Mouse (Mus musculus) myocyte (in vitro differentiated cells): Measurements from ENCODE around the gene Insc.

Source experiments
- MAX ChIP-seq: IDR thresholded peaks from one replicate; pipeline ENCODE4 v1.6.1; 2011; ENCODE audit warnings: low read depth, mild to moderate bottlenecking, control low read depth
- POLR2A ChIP-seq: IDR thresholded peaks from one replicate; pipeline ENCODE4 v1.6.1; 2011; ENCODE audit warnings: low read depth, mild to moderate bottlenecking, control low read depth, moderate library complexity; ENCODE audit not compliant: insufficient read length
- POLR2AphosphoS2 ChIP-seq: IDR thresholded peaks from one replicate; pipeline ENCODE4 v1.6.1; 2011; ENCODE audit warnings: low read depth, control low read depth; ENCODE audit not compliant: insufficient read length
- REST ChIP-seq: IDR thresholded peaks from one replicate; pipeline ENCODE4 v1.6.1; 2011; ENCODE audit warnings: mild to moderate bottlenecking, control low read depth, moderate library complexity; ENCODE audit not compliant: insufficient read depth, insufficient read length
- TCF12 ChIP-seq: IDR thresholded peaks from one replicate; pipeline ENCODE4 v1.6.1; 2011; ENCODE audit warnings: mild to moderate bottlenecking, control low read depth; ENCODE audit not compliant: poor library complexity, insufficient read depth, severe bottlenecking
- TCF3 ChIP-seq: IDR thresholded peaks from one replicate; pipeline ENCODE4 v1.6.1; 2011; ENCODE audit warnings: low read depth, control low read depth; ENCODE audit not compliant: insufficient read length
- USF1 ChIP-seq: IDR thresholded peaks from one replicate; pipeline ENCODE4 v1.6.1; 2011; ENCODE audit warnings: low read depth, mild to moderate bottlenecking, control low read depth, moderate library complexity

- TF ChIP-seq USF1 (no peak), TCF12 (no peak), POLR2A (no peak), TCF3 (no peak), REST (no peak), POLR2AphosphoS2 (no peak), MAX (no peak)
Measured at GRCm38 (mm10) chr7:114822736-114823135, 79.2 kb downstream of the Insc start.
